In the genomic region with DNA sequence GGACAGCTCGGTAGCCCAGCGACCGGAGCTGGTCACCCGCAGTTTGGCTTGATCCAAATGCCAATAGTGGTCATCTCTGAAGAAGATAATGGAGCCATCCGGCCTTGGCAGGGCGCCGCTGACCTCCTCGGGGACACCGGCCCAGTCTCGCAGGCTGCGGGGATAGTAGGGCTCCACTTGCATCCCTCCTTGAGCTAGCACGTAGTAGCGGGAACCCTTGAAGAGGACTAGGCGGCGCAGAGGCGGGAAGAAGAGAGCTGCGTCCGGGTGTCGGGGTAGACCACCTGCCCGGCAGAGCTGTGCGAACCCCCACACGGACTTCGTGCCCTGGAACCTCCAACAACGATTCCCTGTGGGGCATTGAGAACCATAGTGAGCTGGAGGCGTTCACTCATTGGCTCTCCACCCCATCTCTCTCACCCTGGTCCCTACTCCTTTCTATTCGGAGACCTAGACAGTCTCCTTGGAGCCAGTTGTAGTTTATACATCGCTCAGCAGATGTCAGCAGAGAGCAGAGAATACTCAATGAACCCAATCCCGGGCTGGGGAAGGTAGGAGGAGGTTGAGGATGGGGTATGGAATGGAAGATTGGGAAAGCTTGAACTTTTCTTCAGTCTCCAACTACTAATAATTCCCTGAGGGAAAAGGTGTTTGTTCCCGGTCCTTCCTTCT, we compare ENCODE assay signal across 1 mouse cellular context.
TF ChIP-seq lines count a peak whose summit lies in the region.

No protein-coding gene starts in this region.

TF ChIP-seq in MEL, 35 proteins besides CTCF, POLR2A, EP300 and RAD21:
- 0 out of 2 replicates have a peak, but pooled peaks have one; percentile 17 for TF ChIP-seq TBP (IDR thresholded peaks at IDR 0.05; ENCODE audit: low read depth, low read length)
- TF ChIP-seq MYB (IDR thresholded peaks at IDR 0.05; ENCODE audit: low read depth, low read length): no peak
- TF ChIP-seq SMC3 (IDR thresholded peaks at IDR 0.05; ENCODE audit: low read depth, low read length): peak; percentile 85
- TF ChIP-seq ZC3H11A (IDR thresholded peaks at IDR 0.05; ENCODE audit: low read depth, low read length): peak; percentile 61
